Mouse (Mus musculus): ENCODE data around the gene Map7d3. TPM values are rescaled to one million over a fixed set of nuclear protein-coding genes. Genes with fewer than 3 reads are reported as not detected.

The Map7d3 gene
- polyA plus RNA-seq, 1 experiment from 2014 or later: 1.0 TPM

GRCm38 (mm10) chrX:56769838-56770237, 52.3 kb downstream of the Map7d3 start:
- Histone ChIP-seq H3K9ac (no peak overlapping the region), H3K4me3 (no peak overlapping the region), H3K4me2 (no peak overlapping the region), H3K9me3 (replicated peaks) (no peaks in the 10 kb centered on the region), H3K27me3 (no peaks in the 10 kb centered on the region), H3K27ac (no peak overlapping the region), H3K36me3 (ENCODE audit: poor library complexity, severe bottlenecking) (no peaks in the 10 kb centered on the region), H3K4me1 (no peaks in the 10 kb centered on the region)
- ATAC-seq: no peak

- Histone ChIP-seq H3K9me3 (replicated peaks) (no peaks in the 10 kb centered on the region), H3K9ac (no peak overlapping the region), H3K4me1 (no peaks in the 10 kb centered on the region), H3K4me3 (no peak overlapping the region), H3K27me3 (no peaks in the 10 kb centered on the region), H3K36me3 (ENCODE audit: poor library complexity, severe bottlenecking) (no peaks in the 10 kb centered on the region), H3K27ac (no peak overlapping the region), H3K4me2 (no peak overlapping the region)
- WGBS: 96% methylated on average over 3 of the region's 3 CpGs
- no peak for ATAC-seq
Observed at GRCm38 (mm10) chrX:56760257-56760760, 61.8 kb downstream of the Map7d3 start.

GRCm38 (mm10) chrX:56756352-56756751, 65.8 kb downstream of the Map7d3 start:
- H3K27me3 ChIP-seq: no peaks in the 10 kb centered on the region
- no peak overlapping the region for H3K9ac ChIP-seq
- no peaks in the 10 kb centered on the region for H3K36me3 ChIP-seq (ENCODE audit: poor library complexity, severe bottlenecking)
- H3K4me2 ChIP-seq: no peak overlapping the region
- H3K4me1 ChIP-seq: 0 out of 2 replicates have a peak, but pooled peaks cover 8% of the 10 kb centered on the region
- H3K4me3 ChIP-seq: no peak overlapping the region
- H3K27ac ChIP-seq: no peak overlapping the region
- no peaks in the 10 kb centered on the region for H3K9me3 ChIP-seq (replicated peaks)
- no peak; the same call in 1 of the 2 replicates for ATAC-seq
- 81% methylated on average over 7 of the region's 7 CpGs for WGBS

- Histone ChIP-seq H3K4me2 (no peak overlapping the region), H3K27ac (no peak overlapping the region), H3K4me3 (no peak overlapping the region), H3K9me3 (replicated peaks) (no peaks in the 10 kb centered on the region), H3K27me3 (no peaks in the 10 kb centered on the region), H3K36me3 (ENCODE audit: poor library complexity, severe bottlenecking) (no peaks in the 10 kb centered on the region), H3K9ac (no peak overlapping the region), H3K4me1 (0 out of 2 replicates have a peak, but pooled peaks cover 8% of the 10 kb centered on the region)
- ATAC-seq: no peak
- 29% methylated on average over 2 of the region's 2 CpGs for WGBS
Observed at GRCm38 (mm10) chrX:56755646-56756045, 66.5 kb downstream of the Map7d3 start.

GRCm38 (mm10) chrX:56753317-56754289, 68.5 kb downstream of the Map7d3 start:
- no peak overlapping the region for H3K9ac ChIP-seq
- H3K4me2 ChIP-seq: no peak overlapping the region
- ATAC-seq: peak; percentile 73
- H3K4me1 ChIP-seq: 0 out of 2 replicates have a peak, but pooled peaks cover 8% of the 10 kb centered on the region
- WGBS: 64% methylated on average over 8 of the region's 8 CpGs
- no peaks in the 10 kb centered on the region for H3K36me3 ChIP-seq (ENCODE audit: poor library complexity, severe bottlenecking)
- no peak overlapping the region for H3K27ac ChIP-seq
- H3K9me3 ChIP-seq (replicated peaks): no peaks in the 10 kb centered on the region
- no peaks in the 10 kb centered on the region for H3K27me3 ChIP-seq
- H3K4me3 ChIP-seq: no peak overlapping the region

DNA sequence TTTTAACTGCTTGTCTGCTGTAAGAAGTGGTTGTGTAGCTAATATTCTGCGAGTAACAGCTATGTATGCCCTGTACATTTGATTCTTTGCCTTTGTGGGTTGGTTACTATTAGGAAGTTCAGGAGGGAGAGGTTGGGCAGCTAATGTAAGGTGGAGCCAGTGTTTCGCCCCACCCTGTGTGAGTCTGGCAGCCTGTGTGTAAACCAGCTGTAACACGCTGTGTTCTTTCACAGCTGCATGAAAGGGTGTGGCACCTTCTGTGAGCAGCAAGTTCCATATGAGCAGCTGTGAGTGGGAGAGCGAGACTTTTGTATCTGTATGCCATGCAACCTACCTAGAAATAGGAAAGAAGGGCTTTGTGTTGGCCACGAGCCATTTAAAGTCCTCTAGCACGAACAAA, 70.0 kb downstream of the Map7d3 start:
- H3K36me3 ChIP-seq (ENCODE audit: poor library complexity, severe bottlenecking): no peaks in the 10 kb centered on the region
- 75% methylated on average over 6 of the region's 6 CpGs for WGBS
- H3K4me3 ChIP-seq: no peak overlapping the region
- H3K27ac ChIP-seq: no peak overlapping the region
- no peaks in the 10 kb centered on the region for H3K9me3 ChIP-seq (replicated peaks)
- H3K4me1 ChIP-seq: 0 out of 2 replicates have a peak, but pooled peaks cover 8% of the 10 kb centered on the region
- ATAC-seq: no peak
- H3K4me2 ChIP-seq: no peak overlapping the region
- H3K9ac ChIP-seq: no peak overlapping the region
- no peaks in the 10 kb centered on the region for H3K27me3 ChIP-seq

GRCm38 (mm10) chrX:56751536-56751935, 70.6 kb downstream of the Map7d3 start:
- WGBS: 63% methylated on average over 4 of the region's 4 CpGs
- H3K36me3 ChIP-seq (ENCODE audit: poor library complexity, severe bottlenecking): no peaks in the 10 kb centered on the region
- H3K27ac ChIP-seq: no peak overlapping the region
- no peaks in the 10 kb centered on the region for H3K9me3 ChIP-seq (replicated peaks)
- H3K4me1 ChIP-seq: 0 out of 2 replicates have a peak, but pooled peaks cover 8% of the 10 kb centered on the region
- no peak overlapping the region for H3K4me3 ChIP-seq
- ATAC-seq: no peak
- no peaks in the 10 kb centered on the region for H3K27me3 ChIP-seq
- H3K4me2 ChIP-seq: no peak overlapping the region
- H3K9ac ChIP-seq: no peak overlapping the region

Other genes with a start within 250 kb of the Map7d3 start
- gene Mmgt1, start 224.3 kb downstream of the Map7d3 start, polyA plus RNA-seq (2015; fragmentation: Nextera tagmentation; extraction: Ambion mirVana): 48.7 and 53.1 TPM in 2 replicates
- 25.0 and 32.5 TPM in 2 replicates for gene Slc9a6, start 212.6 kb downstream of the Map7d3 start, polyA plus RNA-seq (2015; fragmentation: Nextera tagmentation; extraction: Ambion mirVana)
- 138 and 154 TPM in 2 replicates for gene Fhl1, start 90.5 kb downstream of the Map7d3 start, polyA plus RNA-seq (2015; fragmentation: Nextera tagmentation; extraction: Ambion mirVana)
- gene Adgrg4, start 47.8 kb upstream of the Map7d3 start, polyA plus RNA-seq (2015; fragmentation: Nextera tagmentation; extraction: Ambion mirVana): not detected in 2 replicates
- gene Brs3, start 220.7 kb upstream of the Map7d3 start, polyA plus RNA-seq (2015; fragmentation: Nextera tagmentation; extraction: Ambion mirVana): 0.14 TPM in 1 of 2 replicates, not detected in the other
- 90.9 and 94.9 TPM in 2 replicates for gene Htatsf1, start 231.3 kb upstream of the Map7d3 start, polyA plus RNA-seq (2015; fragmentation: Nextera tagmentation; extraction: Ambion mirVana)

All from forebrain, embryonic 13.5 days (tissue).